Comparison of ENCODE assay signal across 28 mouse cellular contexts in genomic region chr3:42040959-42041358, GRCm38 (mm10).
"Had no signal": no experiment of that assay in that cellular context is flagged by ENCODE, and none has a peak within 500 bp of the region (broad histone marks: within the 10 kb centered on the region; RNA-seq: fewer than 3 reads in every experiment).

No protein-coding gene starts in this region.

- H3K27me3 ChIP-seq: heart, embryonic 13.5 days; heart, embryonic 15.5 days; hindbrain, embryonic 13.5 days; hindbrain, embryonic 15.5 days; kidney, embryonic 15.5 days; limb, embryonic 12.5 days; liver, embryonic 13.5 days; liver, embryonic 15.5 days had no signal

- H3K4me1 ChIP-seq: heart, embryonic 13.5 days; heart, embryonic 15.5 days; kidney, embryonic 15.5 days; limb, embryonic 10.5 days; limb, embryonic 12.5 days; liver, embryonic 13.5 days; liver, embryonic 15.5 days had no signal

- H3K36me3 ChIP-seq: heart, embryonic 13.5 days; heart, embryonic 15.5 days; hindbrain, embryonic 13.5 days; hindbrain, embryonic 15.5 days; kidney, embryonic 15.5 days; limb, embryonic 10.5 days; limb, embryonic 12.5 days; liver, embryonic 13.5 days; liver, embryonic 15.5 days had no signal

- H3K4me2 ChIP-seq: heart, embryonic 11.5 days; heart, embryonic 13.5 days; heart, embryonic 15.5 days; hindbrain, embryonic 13.5 days; hindbrain, embryonic 15.5 days; kidney, embryonic 15.5 days; limb, embryonic 12.5 days; liver, embryonic 11.5 days; liver, embryonic 13.5 days; liver, embryonic 15.5 days had no signal

- H3K9me3 ChIP-seq: heart, embryonic 13.5 days; heart, embryonic 15.5 days; hindbrain, embryonic 13.5 days; hindbrain, embryonic 15.5 days; kidney, embryonic 15.5 days; limb, embryonic 10.5 days; limb, embryonic 12.5 days; liver, embryonic 13.5 days; liver, embryonic 15.5 days had no signal

- H3K27ac ChIP-seq: heart, adult 2 months; heart, embryonic 13.5 days; heart, embryonic 15.5 days; hindbrain, embryonic 13.5 days; hindbrain, embryonic 15.5 days; hindbrain, postnatal 0 days; kidney, embryonic 15.5 days; kidney, postnatal 0 days; left cerebral cortex, adult 2 months; limb, embryonic 10.5 days; limb, embryonic 12.5 days; liver, embryonic 13.5 days; liver, embryonic 15.5 days had no signal

- H3K4me3 ChIP-seq: heart, adult 2 months; heart, embryonic 13.5 days; heart, embryonic 15.5 days; hindbrain, embryonic 13.5 days; hindbrain, embryonic 15.5 days; kidney, embryonic 15.5 days; left cerebral cortex, adult 2 months; limb, embryonic 10.5 days; limb, embryonic 12.5 days; liver, embryonic 13.5 days; liver, embryonic 15.5 days had no signal

- DNase-seq: gastrocnemius, postnatal 14 days; gastrocnemius, postnatal 36 days; heart, adult 11 months; heart, adult 2 months; heart, postnatal 14 days; heart, postnatal 36 days; kidney, adult 11 months; kidney, adult 2 months; kidney, adult 9 months; kidney, postnatal 14 days; kidney, postnatal 36 days; layer of hippocampus, adult 9-11 months; liver; liver, embryonic 13.5 days had no signal

- H3K9ac ChIP-seq: heart, embryonic 13.5 days; heart, embryonic 15.5 days; hindbrain, embryonic 13.5 days; hindbrain, embryonic 15.5 days; kidney, embryonic 15.5 days; limb, embryonic 12.5 days; liver, embryonic 13.5 days; liver, embryonic 15.5 days had no signal

- ATAC-seq: hindbrain, postnatal 0 days; intestine, embryonic 16.5 days had no signal
